Mouse (Mus musculus): ENCODE measurements at regions not wholly inside any gene's neighbourhood (a gene's known extent, or its start where the extent isn't known, plus 50 kb on each side); places are given as distances from the start of the nearest gene placed in this dataset.

GRCm38 (mm10) chr10:99430175-99430574 is 167.1 kb downstream of the Dusp6 start:
- TF ChIP-seq CTCF (IDR thresholded peaks at IDR 0.05) (no peak), POLR2A (IDR thresholded peaks at IDR 0.05; ENCODE audit: insufficient read depth, low read depth, low read length) (no peak)
